Mouse (Mus musculus) CD4-positive, CD25-positive, alpha-beta regulatory T cell, adult 2 months (primary cell): ENCODE measurements around the gene Hdac10.
A peak's percentile ranks its signal among the peaks of the same experiment; 100 is the strongest.

Source experiments
- DNase-seq: peaks from one replicate; pipeline ENCODE4 v3.0.0-alpha.2; 2012; ENCODE audit warnings: low read depth, low spot score

The Hdac10 gene

GRCm38 (mm10) chr15:89128382-89129350 is at the start of gene Hdac10:
Gene Hdac10, minus strand, starts transcription at chr15:89128700.
- peak; percentile 88 for DNase-seq

DNA sequence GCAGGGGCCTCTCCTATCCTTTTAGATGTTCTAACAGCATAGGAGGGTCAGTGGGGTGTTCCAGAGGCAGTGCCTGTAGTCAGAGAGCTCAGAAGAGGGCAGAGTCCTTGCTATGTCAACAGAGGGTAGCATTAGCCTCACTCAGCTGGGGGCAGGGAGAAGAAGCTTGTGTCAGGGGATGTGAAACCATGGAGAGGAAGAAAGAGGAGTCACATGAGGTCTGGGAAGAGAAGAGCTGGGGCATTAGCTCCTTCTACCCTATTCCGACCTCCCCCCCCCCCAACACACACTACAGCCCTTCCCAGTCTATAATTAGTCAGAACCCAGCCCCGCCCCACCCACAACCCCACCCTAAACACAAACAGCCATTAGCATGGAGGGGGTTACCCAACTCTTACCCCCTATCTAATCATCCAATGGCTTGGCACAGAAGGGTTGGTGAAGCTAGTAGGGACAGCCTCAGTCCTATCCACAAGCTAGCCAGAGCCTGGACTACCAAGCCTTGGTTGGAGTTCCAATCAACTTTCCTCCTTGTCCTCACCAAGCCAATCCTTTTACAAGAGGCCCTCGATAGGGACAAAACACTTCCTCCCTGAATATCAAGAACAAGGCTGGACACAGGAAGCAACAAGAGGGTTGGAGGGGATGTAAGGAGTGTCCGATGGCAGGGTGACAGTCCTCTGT is 49.2 kb upstream of the Hdac10 start:
- DNase-seq = no peak

DNA sequence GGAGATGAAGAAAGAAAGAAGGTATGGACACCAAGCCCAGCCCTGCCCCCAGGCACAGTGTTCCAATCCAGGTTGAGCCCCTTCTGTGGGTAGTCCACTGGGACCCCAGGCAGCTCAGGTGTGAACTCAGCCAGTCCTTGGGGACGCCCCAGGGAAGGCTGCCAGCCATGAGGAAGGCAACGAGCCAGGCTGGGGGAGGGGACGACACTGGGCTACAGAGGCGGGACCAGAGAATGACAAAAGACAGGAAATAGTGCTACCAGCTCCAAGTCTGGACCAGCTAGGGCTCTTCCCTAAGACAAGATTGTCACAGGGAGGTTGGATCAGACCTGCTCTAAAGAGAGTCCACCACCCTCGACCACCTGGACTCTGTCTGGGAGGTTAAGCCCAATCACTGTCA is 48.6 kb upstream of the Hdac10 start:
- peak; percentile 42 for DNase-seq

GRCm38 (mm10) chr15:89175411-89176155 is 47.1 kb upstream of the Hdac10 start:
- DNase-seq = no peak

DNA sequence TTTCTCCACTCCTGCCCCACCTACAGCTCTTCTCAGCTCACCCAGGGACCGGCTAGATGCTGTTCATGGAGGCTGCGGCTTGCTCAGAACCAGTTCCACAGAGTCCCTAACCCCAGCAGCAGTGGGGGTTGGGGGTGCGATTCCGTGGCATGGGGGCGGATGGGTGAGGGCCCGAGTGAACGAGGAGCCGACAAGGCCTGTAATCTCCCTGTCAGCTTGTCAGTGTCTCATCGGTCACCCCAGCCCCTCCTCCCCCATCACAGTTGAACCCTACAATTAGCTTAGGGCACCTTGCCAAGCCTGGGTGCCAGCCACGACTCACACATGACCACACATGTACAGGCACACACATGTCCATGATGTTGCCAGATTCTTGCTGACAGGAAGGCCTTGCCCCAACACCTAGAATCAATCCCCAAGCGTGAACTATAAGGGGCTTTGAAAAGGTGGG is 46.4 kb upstream of the Hdac10 start:
- DNase-seq = no peak

- peak; percentile 37 for DNase-seq
Measured at GRCm38 (mm10) chr15:89173906-89174214, 45.4 kb upstream of the Hdac10 start.

- peak; percentile 57 for DNase-seq
Measured at GRCm38 (mm10) chr15:89173024-89173905, 44.8 kb upstream of the Hdac10 start.

DNA sequence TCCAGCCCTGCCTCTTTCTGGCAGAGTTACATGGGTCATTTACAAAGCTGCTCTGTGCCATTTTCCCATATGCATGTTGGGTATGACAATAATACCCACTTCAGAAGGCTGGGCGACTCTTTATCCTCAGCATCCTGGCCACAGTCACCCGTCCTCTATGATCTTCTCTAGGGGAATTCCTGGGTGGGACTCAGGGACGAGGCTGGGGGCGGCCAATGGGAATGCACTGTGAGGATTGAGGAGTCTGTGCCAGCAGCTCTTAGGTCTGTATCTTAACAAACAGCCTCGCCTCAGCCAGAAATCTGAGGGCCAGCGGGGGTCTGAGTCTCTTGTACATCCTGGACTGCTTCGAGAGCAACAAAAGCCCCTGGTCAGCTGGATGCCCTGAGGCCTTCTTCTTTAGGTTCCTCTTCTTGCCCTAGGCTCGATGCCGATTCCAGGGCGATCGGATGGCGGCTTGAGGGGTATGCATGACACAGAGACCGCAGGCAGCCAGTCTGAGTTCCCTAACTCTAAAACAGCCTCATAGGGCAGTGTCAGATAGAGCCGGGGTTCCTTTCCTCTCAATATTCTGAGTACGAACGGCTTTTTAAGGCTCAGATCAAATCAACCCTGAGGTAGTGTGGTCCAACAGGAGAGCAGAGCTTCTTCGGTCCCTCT is 43.9 kb upstream of the Hdac10 start:
- no peak for DNase-seq

DNA sequence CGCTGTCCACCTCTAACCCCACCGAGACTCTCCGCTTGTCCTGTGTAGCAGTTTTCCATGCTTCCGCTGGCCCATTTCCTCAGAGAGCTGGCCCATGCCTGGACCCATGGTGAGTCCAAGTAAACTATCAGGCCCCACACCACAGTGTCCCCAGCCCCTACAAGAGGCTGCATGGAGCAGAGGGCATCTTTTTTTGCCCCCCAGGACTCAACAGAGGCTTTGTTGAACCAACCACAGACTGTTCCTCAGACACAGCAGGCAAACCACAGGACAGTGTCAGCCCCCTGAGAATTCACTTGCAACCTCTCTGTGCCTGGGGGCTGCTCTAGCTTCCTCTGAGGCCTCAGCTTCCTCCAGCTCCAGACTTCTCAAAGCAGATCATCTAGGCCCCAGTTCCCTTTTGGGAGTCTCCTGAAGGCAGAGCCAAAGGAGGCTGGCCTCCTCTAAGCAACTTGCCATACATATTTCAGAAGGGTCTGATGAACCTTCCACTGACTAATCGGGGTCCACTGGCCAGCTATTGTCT is 43.1 kb upstream of the Hdac10 start:
- DNase-seq = no peak

DNA sequence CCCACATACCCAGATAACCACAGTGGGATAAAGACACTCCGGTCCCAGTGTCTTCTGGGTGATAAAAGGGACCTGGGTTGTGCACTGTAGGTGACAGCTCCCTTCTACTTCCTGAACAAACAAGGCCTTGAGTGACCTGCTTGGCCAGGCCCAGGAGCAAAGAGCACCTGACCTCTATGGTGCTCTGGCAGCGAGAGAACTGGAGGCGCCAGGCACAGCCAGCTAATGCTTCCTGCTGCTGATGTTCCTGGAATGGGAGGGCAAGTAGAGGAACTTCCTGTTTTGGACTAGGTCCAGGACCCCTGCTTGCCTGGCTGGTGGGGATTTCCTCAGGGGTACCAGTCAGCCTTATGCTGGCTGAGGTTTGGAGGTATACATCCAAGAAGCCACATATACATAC is 41.6 kb upstream of the Hdac10 start:
- DNase-seq = no peak

- no peak for DNase-seq
Measured at GRCm38 (mm10) chr15:89169431-89169830, 40.9 kb upstream of the Hdac10 start.

DNA sequence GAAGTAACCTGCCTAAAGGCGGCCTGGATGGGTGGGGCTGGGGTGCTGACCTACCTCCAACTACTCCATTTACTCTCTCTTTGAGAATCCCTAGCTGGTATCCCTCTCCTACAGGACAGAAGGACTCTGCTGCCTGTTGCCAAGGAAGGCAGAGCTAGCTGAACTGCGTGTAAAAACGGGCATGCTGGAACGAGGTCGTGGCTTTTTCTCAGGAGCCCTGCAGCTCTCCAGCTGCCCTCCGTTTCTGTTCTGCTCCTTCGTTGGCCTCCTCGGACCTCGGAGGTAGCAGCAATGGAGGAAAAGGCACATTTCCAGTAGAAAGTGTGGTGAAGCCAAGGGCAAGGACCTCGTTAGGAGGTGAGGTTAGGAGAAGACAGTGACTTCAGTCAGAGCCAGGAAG is 40.4 kb upstream of the Hdac10 start:
- DNase-seq = no peak

- DNase-seq = no peak
Measured at GRCm38 (mm10) chr15:89165478-89165877, 37.0 kb upstream of the Hdac10 start.

DNA sequence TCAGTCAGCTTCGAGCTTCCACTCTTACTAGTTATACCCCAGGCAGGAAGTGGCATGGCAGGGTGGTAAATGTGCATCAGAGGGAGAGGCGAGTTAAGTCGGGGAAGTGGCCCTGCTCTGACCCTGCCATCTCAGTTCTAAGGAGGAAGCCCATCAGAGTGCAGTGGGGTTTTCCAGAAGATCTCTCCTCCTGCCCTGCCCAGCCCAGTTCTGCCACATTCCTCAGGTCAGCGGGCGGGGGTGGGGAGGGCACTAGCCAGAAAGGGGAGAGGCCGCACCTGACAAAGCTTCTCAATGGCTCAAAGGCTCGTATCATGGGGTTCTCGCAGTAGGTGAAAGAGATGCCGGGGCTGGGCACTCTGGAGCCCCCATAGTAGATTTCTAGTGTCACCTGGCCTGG is 32.9 kb upstream of the Hdac10 start:
- no peak for DNase-seq

DNA sequence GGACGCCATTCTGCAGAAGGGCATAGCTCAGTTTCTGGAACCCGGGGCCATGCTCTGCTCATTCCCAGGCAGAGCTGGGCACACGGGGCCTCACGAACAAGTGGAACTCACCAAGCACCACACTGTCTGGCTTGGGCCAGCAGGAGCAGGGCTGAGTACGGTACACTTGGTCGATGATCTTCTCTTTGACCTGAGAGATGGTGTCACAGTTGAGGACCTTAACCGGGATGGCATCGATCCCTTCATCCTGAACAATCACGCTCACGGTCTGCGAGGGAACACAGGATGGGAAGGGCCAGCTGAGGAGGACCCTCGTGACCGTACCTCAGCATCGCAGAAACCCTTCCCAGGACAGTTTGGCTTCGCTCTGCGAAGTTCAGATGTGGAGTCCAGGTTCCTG is 30.0 kb upstream of the Hdac10 start:
- no peak for DNase-seq

GRCm38 (mm10) chr15:89157954-89158353 is 29.5 kb upstream of the Hdac10 start:
- peak; percentile 91 for DNase-seq

DNA sequence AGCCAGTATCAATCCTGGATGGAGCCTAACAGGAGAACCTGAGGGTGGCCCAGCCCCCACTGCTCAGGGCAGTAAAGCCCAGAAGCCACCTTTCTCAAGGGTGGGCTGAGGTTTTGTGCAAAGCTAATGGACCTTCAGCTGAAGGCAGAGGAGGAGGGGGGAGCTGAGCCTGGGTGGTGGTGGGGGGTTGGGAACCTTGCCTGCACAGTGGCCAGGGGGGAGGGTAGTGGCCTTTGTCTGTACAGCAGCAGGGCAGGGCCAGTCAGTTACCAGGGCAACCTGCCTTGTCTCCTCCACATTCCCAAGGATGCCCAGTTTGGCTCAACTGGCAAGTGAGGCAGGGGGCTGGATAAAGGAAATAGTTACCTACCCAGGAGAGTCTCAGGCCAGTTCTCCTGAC is 23.8 kb upstream of the Hdac10 start:
- no peak for DNase-seq

DNA sequence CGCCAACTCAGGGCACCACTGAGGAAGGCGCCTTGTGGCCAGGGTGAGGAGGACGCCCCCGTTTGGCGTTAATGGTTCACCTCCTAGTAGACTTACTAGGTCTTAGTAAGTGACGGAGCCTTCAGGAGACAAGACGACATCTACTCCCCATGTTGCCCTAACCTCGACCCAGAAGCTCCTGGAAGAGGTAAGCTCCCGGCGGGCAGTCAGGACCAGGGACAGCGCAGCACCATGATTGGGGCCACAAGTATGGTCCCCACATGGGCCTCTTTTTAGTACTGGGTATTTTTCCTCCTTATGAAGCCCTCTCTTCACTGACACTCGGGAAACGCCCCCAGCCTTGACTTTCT is 21.5 kb upstream of the Hdac10 start:
- peak; percentile 75 for DNase-seq

- peak; percentile 87 for DNase-seq
Measured at GRCm38 (mm10) chr15:89149271-89150040, 21.0 kb upstream of the Hdac10 start, which contains the start of gene Mapk11. Gene Mapk11, minus strand, starts transcription at chr15:89149628.
